Mouse (Mus musculus) embryonic fibroblast, embryonic 13.5 days (primary cell): ENCODE results near the gene Coasy. TPM values are rescaled to one million over a fixed set of nuclear protein-coding genes. Genes with fewer than 3 reads are reported as not detected.

Experiments
- H3K27ac ChIP-seq: 2 replicates; pipeline ENCODE4 v1.5.1; 2012; ENCODE audit warnings: low read length, control low read depth, inconsistent platforms; ENCODE audit not compliant: insufficient read depth
- H3K4me1 ChIP-seq: 2 replicates; pipeline ENCODE4 v1.6.1; 2011; ENCODE audit warnings: low read length; ENCODE audit not compliant: control insufficient read depth, insufficient read depth
- H3K4me3 ChIP-seq: 2 replicates; pipeline ENCODE4 v1.5.1; 2011; ENCODE audit warnings: mild to moderate bottlenecking, control low read depth, low read length; ENCODE audit not compliant: insufficient read depth
- CTCF ChIP-seq: IDR thresholded peaks from 2 replicates; pipeline ENCODE4 v1.5.1; 2011; ENCODE audit warnings: mild to moderate bottlenecking, control low read depth, low read length, moderate library complexity, borderline replicate concordance; ENCODE audit not compliant: insufficient read depth
- POLR2A ChIP-seq: IDR thresholded peaks from 2 replicates; pipeline ENCODE4 v1.6.1; 2011; ENCODE audit warnings: low read depth, mild to moderate bottlenecking, control low read depth, low read length, moderate library complexity
- polyA plus RNA-seq: library from polyadenylated mRNA; stranded (reverse); fragments of >200 nt; gene quantifications from 2 replicates; pipeline ENCODE4 v1.2.4, GENCODE M21; 2011; ENCODE audit warnings: low read depth; ENCODE audit not compliant: missing spikeins, insufficient read length

Gene Coasy
- polyA plus RNA-seq, 1 experiment: 15.0 TPM

- no peaks in the 10 kb centered on the region for H3K4me1 ChIP-seq
- H3K4me3 ChIP-seq: no peak overlapping the region
- TF ChIP-seq CTCF (no peak), POLR2A (no peak)
These were observed 31.3 kb upstream of the Coasy start for GRCm38 (mm10) chr11:101051051-101051493.

GRCm38 (mm10) chr11:101051617-101052016 is 30.7 kb upstream of the Coasy start:
- H3K27ac ChIP-seq: no peak overlapping the region
- no peak overlapping the region for H3K4me3 ChIP-seq
- TF ChIP-seq POLR2A (no peak), CTCF (no peak)

More at GRCm38 (mm10) chr11:101051051-101051493, 31.3 kb upstream of the Coasy start:
- H3K27ac ChIP-seq: no peak overlapping the region

GRCm38 (mm10) chr11:101052751-101053473 is 29.5 kb upstream of the Coasy start:
- Histone ChIP-seq H3K4me1 (0 out of 2 replicates have a peak, but pooled peaks cover 6% of the 10 kb centered on the region), H3K4me3 (no peak overlapping the region), H3K27ac (no peak overlapping the region)
- no peak for TF ChIP-seq POLR2A
- TF ChIP-seq CTCF: no peak

More at GRCm38 (mm10) chr11:101051617-101052016, 30.7 kb upstream of the Coasy start:
- 0 out of 2 replicates have a peak, but pooled peaks cover 1% of the 10 kb centered on the region for H3K4me1 ChIP-seq

GRCm38 (mm10) chr11:101053974-101054373 is 28.4 kb upstream of the Coasy start:
- no peak overlapping the region for H3K27ac ChIP-seq
- no peak for TF ChIP-seq POLR2A
- no peak for TF ChIP-seq CTCF
- H3K4me1 ChIP-seq: 0 out of 2 replicates have a peak, but pooled peaks cover 6% of the 10 kb centered on the region
- no peak overlapping the region for H3K4me3 ChIP-seq

- no peak overlapping the region for H3K27ac ChIP-seq
- TF ChIP-seq POLR2A (no peak), CTCF (no peak)
- no peak overlapping the region for H3K4me3 ChIP-seq
- peaks cover 16% of the 10 kb centered on the region for H3K4me1 ChIP-seq
These were observed 26.9 kb upstream of the Coasy start for GRCm38 (mm10) chr11:101055418-101055817.

- Histone ChIP-seq H3K4me1 (peaks cover 18% of the 10 kb centered on the region), H3K27ac (peak overlapping the region; percentile 70)
These were observed 25.5 kb upstream of the Coasy start for GRCm38 (mm10) chr11:101056885-101057284.

GRCm38 (mm10) chr11:101057860-101058259 is 24.5 kb upstream of the Coasy start:
- H3K4me3 ChIP-seq: no peak overlapping the region
- H3K4me1 ChIP-seq: peaks cover 23% of the 10 kb centered on the region
- no peak for TF ChIP-seq CTCF
- TF ChIP-seq POLR2A: no peak
- no peak overlapping the region for H3K27ac ChIP-seq

More at GRCm38 (mm10) chr11:101056885-101057284, 25.5 kb upstream of the Coasy start:
- TF ChIP-seq POLR2A: no peak
- TF ChIP-seq CTCF: no peak
- no peak overlapping the region for H3K4me3 ChIP-seq

GRCm38 (mm10) chr11:101058726-101059125 is 23.6 kb upstream of the Coasy start:
- Histone ChIP-seq H3K4me1 (peaks cover 30% of the 10 kb centered on the region), H3K27ac (0 out of 2 replicates have a peak overlapping the region, but pooled peaks have one; percentile 96), H3K4me3 (no peak overlapping the region)
- no peak for TF ChIP-seq CTCF
- TF ChIP-seq POLR2A: no peak

- H3K27ac ChIP-seq: peak overlapping the region; percentile 96
- peaks cover 32% of the 10 kb centered on the region for H3K4me1 ChIP-seq
- H3K4me3 ChIP-seq: no peak overlapping the region
- TF ChIP-seq CTCF (no peak), POLR2A (no peak)
These were observed 22.9 kb upstream of the Coasy start for GRCm38 (mm10) chr11:101059473-101059872.

- Histone ChIP-seq H3K4me3 (no peak overlapping the region), H3K4me1 (peaks cover 32% of the 10 kb centered on the region), H3K27ac (peak overlapping the region; percentile 96)
- 0 out of 2 replicates have a peak, but pooled peaks have one; percentile 34 for TF ChIP-seq POLR2A
- TF ChIP-seq CTCF: no peak
These were observed 22.2 kb upstream of the Coasy start for GRCm38 (mm10) chr11:101060126-101060525.
